Mouse (Mus musculus) heart, embryonic 16.5 days (tissue): Measurements from ENCODE around the gene Zfp983. TPM values are rescaled to one million over a fixed set of nuclear protein-coding genes. Genes with fewer than 3 reads are reported as not detected.

Source experiments
- polyA plus RNA-seq: library from polyadenylated mRNA; unstranded; fragments of >200 nt; fragmentation: Nextera tagmentation; extraction: Ambion mirVana; gene quantifications from 2 replicates; pipeline ENCODE4 v1.2.1, GENCODE M21; 2015

Gene Zfp983
- polyA plus RNA-seq, 1 experiment from 2014 or later: 3.3 TPM

Other genes with a start within 250 kb of the Zfp983 start
- 3.7 and 4.5 TPM in 2 replicates for gene Zfp54, start 227.4 kb upstream of the Zfp983 start, polyA plus RNA-seq
- gene Zfp51, start 200.2 kb upstream of the Zfp983 start, polyA plus RNA-seq: 10.8 and 12.0 TPM in 2 replicates
- gene Zfp53, start 161.6 kb upstream of the Zfp983 start, polyA plus RNA-seq: 5.6 and 6.9 TPM in 2 replicates
- 4.3 and 4.9 TPM in 2 replicates for gene Zfp52, start 115.1 kb upstream of the Zfp983 start, polyA plus RNA-seq
- gene Zfp948, start 83.6 kb upstream of the Zfp983 start, polyA plus RNA-seq: 10.9 and 13.2 TPM in 2 replicates
- 4.9 and 7.0 TPM in 2 replicates for gene Gm10226, start 41.2 kb downstream of the Zfp983 start, polyA plus RNA-seq
- 5.1 and 5.4 TPM in 2 replicates for gene Zfp760, start 57.1 kb downstream of the Zfp983 start, polyA plus RNA-seq
- gene Zfp229, start 80.2 kb downstream of the Zfp983 start, polyA plus RNA-seq: 4.9 and 5.5 TPM in 2 replicates
- 4.1 and 5.8 TPM in 2 replicates for gene Zfp820, start 195.1 kb downstream of the Zfp983 start, polyA plus RNA-seq